Mouse (Mus musculus): ENCODE measurements around the gene Exosc5.

The Exosc5 gene

DNA sequence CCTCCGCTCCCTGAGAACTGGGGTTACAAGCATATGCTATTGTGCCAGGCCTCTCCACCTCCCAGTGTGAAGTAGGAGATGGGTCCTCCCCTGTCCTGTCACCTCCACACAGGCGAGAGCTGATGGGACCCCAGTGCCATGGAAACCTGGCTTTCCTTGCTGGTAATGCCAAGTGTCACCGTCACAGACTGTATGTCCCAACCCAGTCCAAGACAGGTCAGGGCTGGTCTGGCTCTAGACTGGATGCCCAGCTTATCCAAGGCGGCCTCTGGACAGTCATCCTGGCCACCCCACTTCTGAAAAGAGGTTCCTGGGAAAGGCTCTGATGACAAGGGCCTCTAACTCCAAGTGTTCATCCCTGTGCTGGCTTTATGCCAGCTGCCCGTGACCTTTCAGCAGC is 21.9 kb upstream of the Exosc5 start:
- DNase-seq: no peak

DNA sequence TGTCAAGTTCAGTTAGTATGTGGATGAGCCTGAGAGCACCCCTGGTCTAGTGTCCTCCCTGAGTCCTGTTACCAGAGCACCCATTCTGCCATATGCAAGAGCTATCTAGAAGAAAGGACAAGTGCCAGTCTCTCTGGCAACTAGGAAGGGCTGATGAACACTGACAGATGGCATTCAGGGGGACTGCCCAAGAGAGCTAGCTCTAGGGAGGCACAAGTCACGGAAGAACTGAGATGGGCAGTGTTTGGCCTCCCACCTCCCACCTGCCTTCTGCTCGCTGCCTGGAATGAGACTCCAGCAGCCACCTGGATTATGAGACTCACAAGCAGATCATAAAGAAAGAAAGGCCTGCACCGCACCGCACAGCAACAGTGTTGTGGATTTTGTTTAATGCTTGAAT is 19.2 kb upstream of the Exosc5 start:
- DNase-seq: no peak

DNA sequence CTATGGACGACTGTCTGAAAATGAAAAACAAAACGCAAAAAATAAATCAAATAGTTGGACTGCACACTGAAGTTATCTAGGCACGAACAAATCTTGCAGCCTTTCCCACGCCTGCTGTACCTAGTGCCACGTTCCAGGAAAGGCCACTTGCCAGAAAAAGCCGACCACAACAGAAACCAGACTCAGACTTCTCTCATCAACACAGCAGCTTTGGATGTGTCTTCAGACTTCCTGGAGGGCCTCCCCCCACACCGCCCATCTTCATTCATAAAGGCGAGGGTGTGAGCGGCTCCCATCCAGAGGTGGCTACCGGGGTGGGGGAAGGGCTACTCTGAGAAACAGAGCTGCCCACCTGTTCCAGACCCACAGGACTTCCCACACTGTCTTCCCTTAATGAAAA is 14.8 kb upstream of the Exosc5 start:
- peak; percentile 53 for DNase-seq

DNA sequence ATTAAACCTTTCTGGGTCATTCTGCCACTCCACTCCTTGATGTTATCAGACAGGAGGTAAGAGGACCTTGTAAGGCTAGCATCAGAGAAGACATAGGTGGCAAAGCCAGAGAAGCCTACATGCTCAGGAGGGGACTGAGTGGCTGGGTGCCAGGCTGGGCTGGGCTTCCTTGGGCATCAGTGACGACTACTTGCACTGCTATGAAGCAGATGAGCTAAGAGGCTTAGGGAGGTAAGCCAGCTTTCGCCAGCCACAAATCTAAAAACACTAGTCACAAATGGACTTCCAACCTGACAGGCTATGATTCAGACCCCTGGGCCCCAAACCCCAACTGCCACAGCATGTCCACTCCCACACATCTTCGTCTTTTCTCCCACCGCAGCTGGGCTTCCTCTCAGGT is 14.3 kb upstream of the Exosc5 start:
- DNase-seq: peak; percentile 32

DNA sequence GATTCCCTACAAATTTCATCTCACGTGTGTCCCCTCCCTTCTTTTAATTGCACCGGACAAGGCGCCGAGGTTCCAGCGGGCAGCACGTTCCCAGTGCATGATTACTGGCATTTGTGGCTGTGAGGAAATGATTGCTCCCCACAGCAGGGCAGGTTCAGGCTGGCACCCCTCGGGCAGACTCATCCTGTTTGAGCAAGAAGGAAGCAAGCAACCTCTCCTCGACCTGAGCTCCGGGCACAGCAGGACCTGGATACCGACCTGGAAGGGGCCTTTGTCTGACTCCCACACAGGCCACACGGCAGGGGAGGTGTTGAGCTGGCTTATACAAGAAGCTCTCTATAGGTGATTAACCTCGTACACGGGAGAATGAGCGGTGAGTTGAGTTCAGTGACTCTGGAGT is 13.9 kb upstream of the Exosc5 start:
- DNase-seq: peak; percentile 58

DNA sequence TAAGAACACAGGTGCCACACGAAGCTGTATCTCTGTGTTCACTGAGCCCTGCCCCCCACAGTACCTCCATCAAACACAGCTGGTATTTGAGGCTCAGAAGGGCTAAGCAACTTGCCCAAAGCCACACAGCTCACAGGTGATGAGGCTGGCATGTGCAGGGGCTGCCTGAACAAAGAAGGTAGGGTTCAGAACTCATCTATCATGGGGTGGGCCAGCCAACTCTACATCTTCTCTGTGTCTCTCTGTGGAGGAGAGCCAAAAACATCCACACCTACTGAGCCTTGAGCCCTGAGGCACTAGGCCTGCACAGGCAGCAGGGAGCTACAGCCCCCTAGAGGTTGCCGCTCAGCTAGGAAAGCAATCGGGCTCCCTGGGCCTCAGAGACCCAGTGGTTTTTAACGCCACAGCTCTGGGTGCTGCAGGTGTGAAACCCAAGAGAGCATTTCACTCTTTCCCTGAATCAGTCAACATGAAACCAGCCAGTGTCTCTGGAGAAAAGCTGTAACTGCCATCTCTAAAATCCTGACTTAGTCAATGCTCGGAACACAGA is 11.3 kb upstream of the Exosc5 start:
- peak; percentile 83 for DNase-seq

DNA sequence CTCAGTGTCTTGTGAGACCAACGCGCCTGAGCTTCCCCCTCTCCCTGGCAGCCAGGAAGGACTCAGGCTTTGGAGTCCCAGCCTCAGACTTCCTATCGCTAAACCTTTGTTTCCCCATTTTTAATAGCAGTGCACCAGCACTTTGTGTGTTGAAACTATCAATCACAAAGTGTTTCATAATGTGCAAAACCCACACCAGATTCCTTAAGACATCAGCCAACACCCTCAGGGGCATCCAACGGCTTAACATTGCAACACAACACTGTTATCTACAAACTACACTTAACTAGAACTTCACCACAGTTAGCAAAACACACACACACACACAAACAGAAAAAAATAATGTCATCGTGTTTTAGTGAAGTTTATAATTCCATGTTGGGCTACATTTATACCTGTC is 9.1 kb upstream of the Exosc5 start:
- no peak for DNase-seq

DNA sequence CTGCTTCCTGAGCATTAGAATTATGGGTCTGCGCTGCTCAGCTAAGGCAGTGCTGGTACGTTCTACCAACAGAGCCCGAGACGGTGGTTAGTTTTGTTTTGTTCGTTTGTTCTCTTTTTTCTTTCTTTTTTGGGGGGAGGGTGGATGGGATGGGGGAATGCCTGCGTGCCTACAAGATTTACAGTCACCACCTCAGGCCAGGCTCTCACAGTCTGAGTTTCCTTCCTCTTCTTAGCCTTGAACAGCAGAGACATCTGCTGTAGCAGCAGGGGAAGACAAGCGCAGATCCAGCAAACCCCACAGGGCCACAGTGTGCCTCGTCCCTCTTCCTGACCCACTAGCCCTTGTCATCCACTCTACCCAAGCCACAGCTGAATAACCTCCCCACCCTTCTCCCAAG is 7.7 kb upstream of the Exosc5 start:
- peak; percentile 56 for DNase-seq

DNA sequence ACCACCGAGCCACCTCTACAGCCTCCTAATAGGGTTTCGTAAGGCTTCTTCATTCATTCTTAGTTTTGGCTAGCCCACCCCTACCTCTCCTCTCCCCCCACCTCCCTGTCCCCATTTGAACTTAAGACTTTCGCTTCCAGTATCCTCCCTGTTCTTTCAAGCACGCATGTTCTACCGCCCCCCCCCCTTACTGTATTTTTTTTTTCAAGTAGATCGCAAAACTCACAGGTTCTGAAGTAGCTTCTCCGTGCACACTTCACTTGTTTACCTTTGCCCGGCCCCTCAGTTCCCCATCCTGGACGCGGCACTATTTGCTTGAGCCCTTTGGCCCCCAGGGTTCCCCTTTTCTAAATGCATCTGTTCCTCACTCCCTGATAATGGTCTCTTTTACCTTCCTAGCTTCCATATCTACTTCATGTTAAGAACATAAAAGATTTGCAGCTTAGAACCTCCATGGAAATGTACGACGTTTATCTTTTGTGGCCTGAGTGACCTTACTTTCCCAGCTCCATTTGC is 6.7 kb upstream of the Exosc5 start:
- no peak for DNase-seq

DNA sequence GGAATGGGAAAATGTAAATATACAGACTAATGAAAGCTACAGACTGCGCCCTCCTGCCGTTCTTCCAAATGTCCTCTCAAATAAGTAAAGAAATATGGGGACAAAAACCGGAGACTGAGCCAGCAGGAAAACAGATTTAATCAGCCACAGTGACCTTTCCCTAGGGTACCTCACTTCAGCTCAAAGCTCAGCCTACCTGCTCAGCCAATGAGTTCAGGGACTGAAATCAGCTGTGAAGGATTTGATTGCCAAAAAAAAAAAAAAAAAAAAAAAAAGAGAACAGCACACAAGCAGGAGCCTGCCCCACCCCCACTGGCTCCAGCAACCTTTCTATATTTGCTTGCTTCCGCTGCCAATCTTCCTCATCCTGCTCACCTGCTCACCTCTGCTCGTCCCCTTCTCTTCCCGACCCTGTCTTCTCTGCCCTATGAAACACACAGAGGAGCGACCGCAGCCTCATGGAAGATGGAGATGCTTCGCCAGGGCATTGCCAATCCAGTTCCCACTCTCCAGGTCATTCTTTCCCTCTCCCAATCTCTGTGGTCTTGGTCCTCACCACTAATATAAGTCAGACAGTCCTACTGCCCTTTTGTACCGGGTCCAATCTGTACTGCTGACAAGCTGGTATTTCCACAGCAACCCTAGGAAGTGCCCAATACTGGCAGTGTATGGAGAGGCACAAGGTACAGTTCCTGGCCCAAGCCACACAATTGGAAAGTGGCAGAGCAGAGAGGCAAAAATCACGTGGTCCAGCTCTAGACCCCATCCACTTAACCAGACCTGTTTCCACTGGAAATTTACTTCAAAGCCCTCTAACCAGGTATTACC is 3.1 kb upstream of the Exosc5 start:
- DNase-seq: no peak

DNA sequence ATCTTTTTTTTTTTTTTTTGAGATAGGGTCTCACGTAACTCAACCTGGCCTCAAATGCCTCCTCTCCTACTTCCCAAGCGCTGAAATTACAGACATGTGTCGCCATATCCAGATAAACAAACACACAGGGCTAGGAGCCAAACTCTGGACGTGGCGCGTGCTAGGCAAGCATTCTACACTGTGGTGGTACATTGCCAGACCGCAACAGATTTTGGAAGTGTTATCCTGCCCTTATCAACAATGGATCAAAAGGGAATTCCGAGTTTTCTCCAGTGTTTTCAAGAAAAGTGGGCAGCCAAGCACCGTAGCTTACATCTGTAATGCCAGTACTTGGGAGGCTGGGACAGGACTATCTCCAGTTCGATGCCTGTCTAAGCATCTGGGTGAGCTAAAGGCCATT is 1.2 kb upstream of the Exosc5 start:
- DNase-seq: no peak

DNA sequence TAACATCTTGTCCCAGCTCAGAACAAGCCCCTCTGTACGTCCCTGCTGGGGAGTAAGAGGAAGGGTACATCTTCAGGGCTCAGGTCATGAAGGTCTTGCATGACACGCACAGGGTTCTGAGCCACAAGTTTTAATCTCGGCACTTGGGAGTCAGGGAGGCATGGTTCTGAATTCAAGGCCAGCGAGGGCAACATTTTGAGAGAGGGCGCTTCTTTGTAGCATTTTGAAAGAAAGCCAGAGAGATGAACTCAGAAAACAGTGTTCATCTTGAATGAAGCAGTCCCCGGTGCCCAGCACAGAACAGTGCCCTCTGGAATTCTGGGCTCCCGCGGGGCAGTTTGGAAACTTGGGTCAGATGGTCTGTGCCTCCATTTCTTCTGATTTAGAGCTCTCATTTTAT is 7.4 kb downstream of the Exosc5 start:
- no peak for DNase-seq

DNA sequence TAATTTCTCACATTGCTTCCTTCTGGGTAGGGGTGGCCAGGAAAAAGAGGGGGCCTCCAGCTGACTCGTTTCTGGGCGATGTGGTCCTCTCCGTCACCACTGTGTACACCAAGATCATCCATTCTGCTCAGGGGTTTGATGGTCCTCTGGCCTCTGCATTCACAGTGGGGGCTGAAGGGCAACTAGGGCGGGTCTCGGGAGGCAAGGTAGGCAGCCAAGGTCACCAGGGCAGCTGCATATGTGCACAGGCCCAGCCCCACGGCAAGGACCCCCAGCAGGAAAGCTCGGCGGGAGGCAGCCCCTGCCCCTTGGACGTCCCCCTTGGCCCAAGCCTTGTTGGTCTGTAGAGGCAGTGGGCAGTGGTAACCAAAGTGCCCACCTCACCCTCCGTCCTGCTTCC is 10.2 kb downstream of the Exosc5 start:
- DNase-seq: no peak

DNA sequence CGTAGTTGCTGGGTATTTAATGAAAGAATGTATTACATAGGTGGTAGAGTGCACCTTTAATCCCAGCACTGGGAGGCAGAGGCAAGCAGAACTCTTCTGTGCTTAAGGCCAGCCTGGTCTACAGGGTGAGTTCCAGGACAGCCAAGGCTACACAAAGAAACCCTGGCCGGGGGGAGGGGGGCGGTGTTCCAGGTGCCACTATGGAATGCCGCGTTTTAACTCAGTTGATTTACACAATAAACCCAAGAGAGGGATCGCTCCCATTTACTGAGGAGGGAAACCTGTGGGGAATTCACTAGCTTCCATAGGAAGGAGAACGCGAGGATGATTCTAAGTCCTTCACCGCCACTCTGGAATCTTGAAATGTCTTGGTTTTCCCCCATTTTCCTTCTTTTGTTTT is 10.7 kb downstream of the Exosc5 start:
- DNase-seq: no peak

DNA sequence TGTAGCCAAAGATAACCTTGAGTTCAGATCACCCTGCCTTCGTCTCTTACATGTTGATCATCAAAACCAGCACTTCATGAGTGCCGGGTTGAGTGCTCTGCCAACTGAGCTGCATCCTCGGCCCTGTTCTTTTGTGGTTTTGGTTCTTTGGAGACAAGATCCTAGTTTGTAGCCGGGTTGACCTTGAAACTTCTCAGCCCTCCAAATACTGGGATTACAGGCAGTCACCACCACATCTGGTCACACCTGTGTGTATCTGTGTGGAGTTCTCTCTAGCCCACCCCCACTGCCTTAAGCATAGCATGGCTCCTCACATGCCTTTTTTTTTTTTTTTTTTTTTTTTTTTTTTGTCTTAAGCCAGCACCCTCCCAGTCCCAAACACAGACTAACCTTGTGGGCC is 11.1 kb downstream of the Exosc5 start:
- no peak for DNase-seq

DNA sequence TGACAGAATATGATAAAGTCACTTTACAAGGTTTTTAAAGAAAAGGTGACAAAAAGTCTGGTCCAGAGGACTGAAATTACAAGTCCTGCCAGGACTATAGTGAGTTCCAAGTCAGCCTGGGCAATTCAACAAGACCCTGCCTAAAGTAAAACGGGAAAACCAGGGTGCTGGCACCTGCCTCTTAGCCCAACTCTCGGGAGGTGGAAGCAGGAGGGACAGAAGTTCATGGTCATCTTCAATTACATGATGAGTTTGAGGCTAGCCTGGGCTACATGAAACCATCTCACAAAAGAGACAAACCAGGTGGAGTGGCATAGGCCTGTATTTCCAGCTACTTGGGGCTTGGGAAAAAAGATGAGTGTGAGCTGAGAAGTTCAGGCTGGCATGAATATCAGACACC is 12.7 kb downstream of the Exosc5 start:
- DNase-seq: no peak

DNA sequence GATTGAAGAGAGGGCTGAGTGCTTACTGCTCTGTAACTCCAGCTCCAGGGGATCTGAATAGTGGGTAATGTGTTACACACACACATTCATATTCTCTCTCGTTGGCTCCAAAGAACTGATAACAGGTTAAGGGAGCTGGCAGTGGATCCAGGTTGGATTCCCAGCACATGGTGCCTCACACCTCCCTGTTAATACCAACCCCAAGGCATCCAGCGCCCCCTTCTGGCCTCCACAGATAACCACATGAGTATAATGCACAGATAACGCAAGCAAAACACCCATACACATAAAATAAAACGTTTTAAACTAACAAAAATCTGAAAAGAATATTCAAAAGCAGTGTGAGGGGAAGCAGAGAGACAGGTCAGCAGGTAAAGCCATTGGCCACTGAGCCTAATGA is 13.5 kb downstream of the Exosc5 start:
- DNase-seq: peak; percentile 55

DNA sequence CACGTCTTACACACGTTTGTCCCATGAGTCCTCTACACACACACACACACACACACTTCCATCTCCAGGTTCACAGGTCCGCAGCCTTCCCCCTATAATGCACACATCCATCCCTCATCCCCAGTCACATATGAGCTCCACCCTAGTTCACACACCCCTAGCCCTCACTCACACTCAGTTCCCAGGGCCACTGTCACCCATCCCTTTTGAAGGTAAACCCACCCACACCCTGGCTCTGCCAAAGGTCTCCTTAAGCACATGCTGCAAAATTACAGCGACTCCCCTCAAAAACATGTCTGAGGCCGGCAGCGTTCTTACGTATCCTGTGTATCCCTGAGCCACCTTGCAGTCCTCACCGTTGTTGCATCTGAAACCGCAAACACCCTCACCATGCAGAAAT is 15.3 kb downstream of the Exosc5 start:
- no peak for DNase-seq

DNA sequence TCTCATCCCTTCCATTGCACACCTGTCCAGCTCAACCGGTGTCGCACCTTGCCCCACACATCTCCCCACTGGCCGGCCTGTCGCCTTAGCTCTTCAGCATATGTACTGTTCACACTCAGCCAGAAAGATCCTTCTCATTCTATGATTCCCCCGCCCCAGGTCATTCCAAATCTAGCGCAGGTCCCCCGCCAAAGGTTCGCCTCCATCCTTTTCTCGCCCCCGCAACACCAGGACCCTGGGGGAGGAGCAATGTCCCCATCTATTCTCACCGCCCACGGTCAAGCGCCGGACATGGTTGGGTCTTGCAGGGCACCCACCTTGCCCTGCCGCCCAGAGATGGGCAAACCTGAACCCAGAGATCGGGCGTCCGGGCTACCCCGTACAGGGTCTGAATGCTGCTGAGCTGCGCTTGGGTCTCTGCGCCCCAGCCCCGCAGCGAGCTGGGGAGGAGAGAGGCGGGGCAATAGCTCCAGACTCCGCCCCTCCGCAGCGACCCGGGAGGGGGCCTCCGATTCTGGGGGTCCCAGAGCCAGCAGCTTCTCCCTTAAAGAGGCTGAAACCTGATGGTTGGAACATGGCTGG is 15.8 kb downstream of the Exosc5 start, which contains the start of gene Tmem91:
TSS of gene Tmem91 (minus strand) at position 448 of the 582 bp plus-strand sequence.
- peak; percentile 69 for DNase-seq

DNA sequence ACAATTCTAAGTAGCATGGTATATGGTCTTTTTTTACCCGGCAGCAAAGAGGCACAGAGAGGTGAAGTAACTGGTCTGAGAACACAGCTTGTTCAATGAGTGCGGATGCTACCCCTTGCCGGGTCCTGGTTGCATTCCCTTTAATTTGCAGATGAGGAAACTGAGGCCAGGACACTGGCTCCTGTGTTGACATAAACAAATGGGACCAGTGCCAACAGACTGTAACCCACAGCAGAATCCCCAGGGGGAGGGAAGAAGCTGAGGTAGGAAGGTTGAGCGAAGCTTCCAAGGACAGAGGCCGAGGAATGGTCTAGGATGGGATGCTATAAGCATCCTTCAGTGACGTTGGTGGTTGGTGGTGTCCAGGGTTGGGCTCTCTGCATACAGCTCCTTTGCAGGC is 16.4 kb downstream of the Exosc5 start:
- DNase-seq: no peak

DNA sequence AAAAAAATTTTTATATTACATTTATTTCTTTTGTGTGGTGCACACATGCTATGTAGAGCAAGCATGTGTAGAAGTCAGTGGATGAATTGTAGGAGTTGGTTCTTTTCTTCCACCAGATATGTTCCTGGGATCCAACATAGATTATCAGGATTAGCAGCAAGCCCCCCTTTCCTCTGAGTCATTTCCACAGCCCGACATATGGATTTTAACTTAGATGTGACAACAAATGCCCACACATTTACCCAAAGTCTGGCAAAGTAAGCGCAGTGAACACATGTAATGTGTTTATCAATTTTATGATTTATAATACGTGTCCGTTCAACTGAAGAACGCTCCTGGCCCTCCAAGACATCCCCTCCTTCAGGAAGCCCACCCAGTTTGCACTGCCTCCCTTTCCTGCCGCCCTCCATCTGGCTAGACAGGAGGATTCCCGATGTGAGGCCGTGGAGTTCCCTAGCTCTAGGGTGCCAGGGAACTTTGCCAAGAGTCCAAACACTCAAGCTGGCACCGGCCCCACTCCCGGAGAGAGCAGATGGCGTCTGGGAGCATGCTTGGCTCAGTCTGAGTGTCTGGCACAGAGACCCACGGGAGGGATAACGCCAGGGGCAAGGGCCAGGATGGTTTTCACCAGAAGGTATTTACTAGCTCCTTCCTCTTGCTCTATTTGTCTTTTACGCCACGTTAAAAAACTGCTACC is 17.3 kb downstream of the Exosc5 start:
- no peak for DNase-seq

DNA sequence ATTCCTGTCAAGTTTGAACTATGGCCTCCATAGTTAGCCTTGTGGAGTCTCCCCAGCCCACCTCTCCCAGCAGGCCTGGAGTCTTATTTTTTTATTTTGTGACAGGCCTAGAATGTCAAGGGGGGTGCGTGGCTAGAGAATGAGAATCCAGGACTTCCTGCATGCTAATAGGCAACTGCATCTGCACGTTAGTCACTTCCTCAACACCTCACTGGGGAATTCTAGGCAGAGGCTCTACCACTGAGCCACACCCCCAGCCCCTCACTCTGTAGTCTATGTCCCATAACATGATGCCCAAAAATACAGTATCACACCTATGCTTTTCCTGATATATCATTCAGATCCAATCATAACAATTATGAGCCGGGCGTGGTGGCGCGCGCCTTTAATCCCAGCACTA is 18.0 kb downstream of the Exosc5 start:
- DNase-seq: no peak

DNA sequence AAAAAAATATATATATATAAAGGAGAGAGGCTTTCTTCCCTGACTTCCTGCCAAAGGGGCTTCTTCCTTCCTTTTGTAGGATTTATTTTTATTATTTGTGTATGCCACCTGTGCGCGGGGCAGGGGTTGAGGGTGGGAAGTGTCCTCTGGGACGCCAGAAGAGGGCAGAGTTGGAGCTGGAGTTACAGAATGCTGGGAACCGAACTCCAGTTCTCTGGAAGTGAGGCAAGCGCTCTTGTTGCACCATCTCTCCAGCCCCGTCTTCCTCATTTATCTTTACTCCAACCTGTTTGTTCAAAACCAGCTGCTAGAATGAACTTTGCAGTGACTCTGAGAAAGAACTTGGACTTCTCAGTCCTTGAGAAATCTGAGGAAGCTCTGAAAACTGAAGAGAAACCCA is 21.0 kb downstream of the Exosc5 start:
- DNase-seq: peak; percentile 50
